Mouse (Mus musculus) neural tube, embryonic 12.5 days (tissue): ENCODE results near the gene Nr0b2. TPM values are rescaled to one million over a fixed set of nuclear protein-coding genes. Genes with fewer than 3 reads are reported as not detected.
A peak's percentile ranks its signal among the peaks of the same experiment; 100 is the strongest.

Source experiments
- ATAC-seq: fragments of 200-750 bp; cut with Nextera tagmentation; 2 replicates; pipeline ENCODE4 v1.8.0; 2017; ENCODE audit warnings: low read depth, mild to moderate bottlenecking, moderate TSS enrichment, moderate library complexity; ENCODE audit not compliant: low FRiP score
- H3K27ac ChIP-seq: fragments of 300-500 bp; sonication (generic); 2 replicates; pipeline ENCODE4 v1.5.1; 2016
- H3K27me3 ChIP-seq: fragments of 300-500 bp; sonication (generic); replicated peaks from 2 replicates; pipeline ENCODE4 v1.6.1; 2016; ENCODE audit warnings: mild to moderate bottlenecking
- H3K36me3 ChIP-seq: fragments of 300-500 bp; sonication (generic); 2 replicates; pipeline ENCODE4 v1.6.1; 2016; ENCODE audit warnings: mild to moderate bottlenecking
- H3K4me1 ChIP-seq: fragments of 300-500 bp; sonication (generic); 2 replicates; pipeline ENCODE4 v1.6.1; 2016
- H3K4me2 ChIP-seq: fragments of 300-500 bp; sonication (generic); replicated peaks from 2 replicates; pipeline ENCODE4 v1.6.1; 2016; ENCODE audit warnings: mild to moderate bottlenecking
- H3K4me3 ChIP-seq: fragments of 300-500 bp; sonication (generic); 2 replicates; pipeline ENCODE4 v1.5.1; 2016
- H3K9ac ChIP-seq: fragments of 300-500 bp; sonication (generic); 2 replicates; pipeline ENCODE4 v1.6.1; 2016; ENCODE audit warnings: mild to moderate bottlenecking
- H3K9me3 ChIP-seq: fragments of 300-500 bp; sonication (generic); 2 replicates; pipeline ENCODE4 v1.6.1; 2016; ENCODE audit warnings: mild to moderate bottlenecking
- WGBS: fragments of 180-500 bp; shearing (Covaris S2); methylation state at CpG from one replicate; pipeline ENCODE4 v1.1.7; 2016; 5-methylcytosine and 5-hydroxymethylcytosine counted together
- polyA plus RNA-seq: library from polyadenylated mRNA; unstranded; fragments of >200 nt; fragmentation: Nextera tagmentation; extraction: Ambion mirVana; gene quantifications from 2 replicates; pipeline ENCODE4 v1.2.1, GENCODE M21; 2016

Gene Nr0b2
- polyA plus RNA-seq, 1 experiment from 2014 or later, result not detected

- H3K9ac ChIP-seq, result no peak overlapping the region
- H3K9me3 ChIP-seq, result no peaks in the 10 kb centered on the region
- peaks cover 96% of the 10 kb centered on the region for H3K36me3 ChIP-seq
- H3K27ac ChIP-seq, result no peak overlapping the region
- H3K4me3 ChIP-seq, result no peak overlapping the region
- 94% methylated on average over 3 of the region's 3 CpGs for WGBS
- ATAC-seq, result no peak
- H3K4me2 ChIP-seq, result no peak overlapping the region
- H3K27me3 ChIP-seq, result no peaks in the 10 kb centered on the region
- H3K4me1 ChIP-seq, result no peaks in the 10 kb centered on the region
These were observed 20.4 kb upstream of the Nr0b2 start for GRCm38 (mm10) chr4:133532777-133533176.

- no peak for ATAC-seq
- Histone ChIP-seq H3K27ac (no peak overlapping the region), H3K27me3 (no peaks in the 10 kb centered on the region), H3K4me3 (no peak overlapping the region), H3K36me3 (peaks cover 96% of the 10 kb centered on the region), H3K4me1 (no peaks in the 10 kb centered on the region), H3K4me2 (no peak overlapping the region), H3K9ac (no peak overlapping the region), H3K9me3 (no peaks in the 10 kb centered on the region)
- 89% methylated on average over 3 of the region's 3 CpGs for WGBS
These were observed 17.1 kb upstream of the Nr0b2 start for GRCm38 (mm10) chr4:133536081-133536480.

GRCm38 (mm10) chr4:133536652-133537051 lies 16.5 kb upstream of the Nr0b2 start:
- WGBS, result 96% methylated on average over 5 of the region's 5 CpGs
- Histone ChIP-seq H3K4me3 (no peak overlapping the region), H3K4me2 (no peak overlapping the region), H3K27ac (no peak overlapping the region), H3K9ac (no peak overlapping the region), H3K36me3 (peaks cover 96% of the 10 kb centered on the region), H3K27me3 (no peaks in the 10 kb centered on the region), H3K9me3 (no peaks in the 10 kb centered on the region), H3K4me1 (no peaks in the 10 kb centered on the region)
- no peak for ATAC-seq

- peak within 1 kb of the TSS; percentile 65 for H3K4me2 ChIP-seq
- H3K4me3 ChIP-seq, result peak within 1 kb of the TSS; percentile 91
- no peak within 1 kb of the TSS for H3K27ac ChIP-seq
- no peaks in the 10 kb centered on the region for H3K27me3 ChIP-seq
- ATAC-seq, result peak; percentile 97
- no peaks in the 10 kb centered on the region for H3K9me3 ChIP-seq
- under 1% methylated on average over 77 of the region's 77 CpGs for WGBS
- peaks cover 14% of the 10 kb centered on the region for H3K4me1 ChIP-seq
- peak within 1 kb of the TSS; percentile 81 for H3K9ac ChIP-seq
- peaks cover 24% of the 10 kb centered on the region for H3K36me3 ChIP-seq
These were observed 7.6 kb upstream of the Nr0b2 start, which contains the start of gene Nudc for GRCm38 (mm10) chr4:133545272-133546231. Gene Nudc (minus strand): TSS chr4:133545996.

- Histone ChIP-seq H3K4me3 (no peak overlapping the region), H3K27me3 (no peaks in the 10 kb centered on the region), H3K9me3 (no peaks in the 10 kb centered on the region), H3K4me2 (no peak overlapping the region), H3K27ac (no peak overlapping the region), H3K9ac (no peak overlapping the region), H3K36me3 (no peaks in the 10 kb centered on the region), H3K4me1 (no peaks in the 10 kb centered on the region)
- ATAC-seq, result no peak
- 96% methylated on average over 1 of the region's 1 CpGs for WGBS
These were observed 1.1 kb upstream of the Nr0b2 start for GRCm38 (mm10) chr4:133552029-133552428.

- no peaks in the 10 kb centered on the region for H3K4me1 ChIP-seq
- H3K9ac ChIP-seq, result no peak overlapping the region
- no peak for ATAC-seq
- no peak overlapping the region for H3K4me3 ChIP-seq
- no peaks in the 10 kb centered on the region for H3K9me3 ChIP-seq
- no peak overlapping the region for H3K27ac ChIP-seq
- H3K4me2 ChIP-seq, result no peak overlapping the region
- WGBS, result 82% methylated on average over 19 of the region's 19 CpGs
- H3K27me3 ChIP-seq, result no peaks in the 10 kb centered on the region
- H3K36me3 ChIP-seq, result no peaks in the 10 kb centered on the region
These were observed 513 bp downstream of the Nr0b2 start for GRCm38 (mm10) chr4:133553448-133554330.

- no peak for ATAC-seq
These were observed 4.0 kb downstream of the Nr0b2 start for GRCm38 (mm10) chr4:133557041-133557717.

GRCm38 (mm10) chr4:133559846-133560245 lies 6.7 kb downstream of the Nr0b2 start:
- Histone ChIP-seq H3K4me3 (no peak overlapping the region), H3K27ac (no peak overlapping the region), H3K4me2 (no peak overlapping the region), H3K9me3 (no peaks in the 10 kb centered on the region), H3K27me3 (no peaks in the 10 kb centered on the region), H3K36me3 (no peaks in the 10 kb centered on the region), H3K9ac (no peak overlapping the region), H3K4me1 (no peaks in the 10 kb centered on the region)
- WGBS, result 77% methylated on average over 4 of the region's 4 CpGs
- no peak for ATAC-seq

More at GRCm38 (mm10) chr4:133557041-133557717, 4.0 kb downstream of the Nr0b2 start:
- H3K9ac ChIP-seq, result no peak overlapping the region
- no peak overlapping the region for H3K4me3 ChIP-seq
- no peaks in the 10 kb centered on the region for H3K4me1 ChIP-seq
- H3K9me3 ChIP-seq, result no peaks in the 10 kb centered on the region
- H3K36me3 ChIP-seq, result no peaks in the 10 kb centered on the region
- no peaks in the 10 kb centered on the region for H3K27me3 ChIP-seq
- H3K4me2 ChIP-seq, result no peak overlapping the region
- 26% methylated on average over 10 of the region's 10 CpGs for WGBS
- H3K27ac ChIP-seq, result no peak overlapping the region

GRCm38 (mm10) chr4:133561622-133562021 lies 8.4 kb downstream of the Nr0b2 start:
- no peak overlapping the region for H3K9ac ChIP-seq
- no peaks in the 10 kb centered on the region for H3K9me3 ChIP-seq
- ATAC-seq, result no peak
- H3K4me3 ChIP-seq, result no peak overlapping the region
- H3K4me2 ChIP-seq, result no peak overlapping the region
- H3K4me1 ChIP-seq, result no peaks in the 10 kb centered on the region
- no peaks in the 10 kb centered on the region for H3K36me3 ChIP-seq
- 56% methylated on average over 4 of the region's 4 CpGs for WGBS
- H3K27me3 ChIP-seq, result no peaks in the 10 kb centered on the region
- H3K27ac ChIP-seq, result no peak overlapping the region

GRCm38 (mm10) chr4:133563123-133563571 lies 10.0 kb downstream of the Nr0b2 start:
- H3K9me3 ChIP-seq, result no peaks in the 10 kb centered on the region
- H3K9ac ChIP-seq, result no peak overlapping the region
- H3K4me3 ChIP-seq, result no peak overlapping the region
- H3K4me1 ChIP-seq, result no peaks in the 10 kb centered on the region
- WGBS, result 84% methylated on average over 11 of the region's 11 CpGs
- H3K27ac ChIP-seq, result no peak overlapping the region
- no peaks in the 10 kb centered on the region for H3K27me3 ChIP-seq
- no peaks in the 10 kb centered on the region for H3K36me3 ChIP-seq
- ATAC-seq, result no peak
- no peak overlapping the region for H3K4me2 ChIP-seq

GRCm38 (mm10) chr4:133567251-133567650 lies 14.1 kb downstream of the Nr0b2 start:
- Histone ChIP-seq H3K36me3 (no peaks in the 10 kb centered on the region), H3K27ac (no peak overlapping the region), H3K4me3 (no peak overlapping the region), H3K27me3 (no peaks in the 10 kb centered on the region), H3K9ac (no peak overlapping the region), H3K9me3 (no peaks in the 10 kb centered on the region), H3K4me2 (no peak overlapping the region), H3K4me1 (no peaks in the 10 kb centered on the region)
- no peak for ATAC-seq
- 32% methylated on average over 8 of the region's 8 CpGs for WGBS
